Mouse (Mus musculus) lung, adult 2 months (tissue): ENCODE results near the gene Stxbp5l.

Source experiments
- CTCF ChIP-seq: fragments of 200-500 bp; IDR thresholded peaks from 2 replicates; pipeline ENCODE4 v1.5.1; 2011; ENCODE audit warnings: mild to moderate bottlenecking, low read length, control low read depth; ENCODE audit not compliant: insufficient read depth
- POLR2A ChIP-seq: fragments of 200-500 bp; IDR thresholded peaks from 2 replicates; pipeline ENCODE4 v1.6.1; 2011; ENCODE audit warnings: low read depth, mild to moderate bottlenecking, control low read depth, low read length, borderline replicate concordance; ENCODE audit errors: extremely low read depth

DNA sequence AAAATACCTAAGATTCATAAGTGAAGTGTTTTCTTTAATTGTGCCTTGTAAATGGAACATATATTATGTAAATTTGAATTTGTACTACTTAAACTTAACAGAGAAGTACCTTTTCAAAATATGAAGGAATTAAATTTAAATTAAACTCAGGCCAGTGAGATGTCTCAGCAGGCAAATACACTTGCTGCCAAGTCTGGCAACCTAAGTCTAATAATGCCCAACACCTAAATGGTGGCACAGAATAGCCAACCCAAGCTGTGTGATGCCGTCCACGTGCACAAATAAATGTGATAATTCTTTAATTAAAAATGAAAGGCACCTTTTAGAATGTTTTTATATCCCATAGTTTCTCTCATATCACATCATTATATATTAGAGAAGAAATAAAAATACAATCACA, 20.8 kb downstream of the Stxbp5l start:
- TF ChIP-seq CTCF (no peak), POLR2A (no peak)
